Mouse (Mus musculus) myocyte (in vitro differentiated cells): ENCODE data around the gene Abcb6. TPM values are rescaled to one million over a fixed set of nuclear protein-coding genes. Genes with fewer than 3 reads are reported as not detected.

Source experiments
- H3K27me3 ChIP-seq: one replicate; pipeline ENCODE4 v1.6.1; 2011; ENCODE audit not compliant: control insufficient read depth, insufficient read depth, insufficient read length
- H3K36me3 ChIP-seq: one replicate; pipeline ENCODE4 v1.6.1; 2011; ENCODE audit not compliant: control insufficient read depth, insufficient read depth
- H3K4me2 ChIP-seq: one replicate; pipeline ENCODE4 v1.6.1; 2011; ENCODE audit warnings: low read depth, control low read depth
- H3K4me3 ChIP-seq: one replicate; pipeline ENCODE4 v1.5.1; 2011; ENCODE audit warnings: mild to moderate bottlenecking, control low read depth, moderate library complexity
- H3K79me2 ChIP-seq: one replicate; pipeline ENCODE4 v1.6.1; 2011; ENCODE audit not compliant: control insufficient read depth, insufficient read depth
- H3ac ChIP-seq: one replicate; pipeline ENCODE4 v1.6.1; 2011; ENCODE audit not compliant: control insufficient read depth, insufficient read length
- CEBPB ChIP-seq: IDR thresholded peaks from 2 replicates; pipeline ENCODE4 v1.6.1; 2011; ENCODE audit warnings: mild to moderate bottlenecking, moderate library complexity; ENCODE audit not compliant: poor library complexity, insufficient read depth, severe bottlenecking
- E2F4 ChIP-seq: IDR thresholded peaks from one replicate; pipeline ENCODE4 v1.6.1; 2011; ENCODE audit warnings: mild to moderate bottlenecking, control low read depth, moderate library complexity; ENCODE audit not compliant: insufficient read depth
- MAX ChIP-seq: IDR thresholded peaks from one replicate; pipeline ENCODE4 v1.6.1; 2011; ENCODE audit warnings: low read depth, mild to moderate bottlenecking, control low read depth
- MYOD1 ChIP-seq, 3 experiments: IDR thresholded peaks; one replicate each; pipeline ENCODE4 v1.6.1; 2011; ENCODE audit warnings: control low read depth in 2 of 3, low read depth in 2 of 3, mild to moderate bottlenecking in 2 of 3, moderate library complexity in 1 of 3; ENCODE audit not compliant: insufficient read length in 2 of 3, control insufficient read depth in 1 of 3
- MYOG ChIP-seq, 3 experiments: IDR thresholded peaks; one replicate each; pipeline ENCODE4 v1.6.1; 2011; ENCODE audit warnings: control low read depth in 2 of 3, low read depth in 2 of 3, mild to moderate bottlenecking in 2 of 3; ENCODE audit not compliant: insufficient read length in 2 of 3, control insufficient read depth in 1 of 3, insufficient read depth in 1 of 3
- POLR2A ChIP-seq: IDR thresholded peaks from one replicate; pipeline ENCODE4 v1.6.1; 2011; ENCODE audit warnings: low read depth, mild to moderate bottlenecking, control low read depth, moderate library complexity; ENCODE audit not compliant: insufficient read length
- POLR2AphosphoS2 ChIP-seq: IDR thresholded peaks from one replicate; pipeline ENCODE4 v1.6.1; 2011; ENCODE audit warnings: low read depth, control low read depth; ENCODE audit not compliant: insufficient read length
- REST ChIP-seq: IDR thresholded peaks from one replicate; pipeline ENCODE4 v1.6.1; 2011; ENCODE audit warnings: mild to moderate bottlenecking, control low read depth, moderate library complexity; ENCODE audit not compliant: insufficient read depth, insufficient read length
- SRF ChIP-seq: IDR thresholded peaks from one replicate; pipeline ENCODE4 v1.6.1; 2011; ENCODE audit warnings: low read depth; ENCODE audit not compliant: control insufficient read depth, insufficient read length
- TCF12 ChIP-seq: IDR thresholded peaks from one replicate; pipeline ENCODE4 v1.6.1; 2011; ENCODE audit warnings: mild to moderate bottlenecking, control low read depth; ENCODE audit not compliant: poor library complexity, insufficient read depth, severe bottlenecking
- TCF3 ChIP-seq: IDR thresholded peaks from one replicate; pipeline ENCODE4 v1.6.1; 2011; ENCODE audit warnings: low read depth, control low read depth; ENCODE audit not compliant: insufficient read length
- USF1 ChIP-seq: IDR thresholded peaks from one replicate; pipeline ENCODE4 v1.6.1; 2011; ENCODE audit warnings: low read depth, mild to moderate bottlenecking, control low read depth, moderate library complexity
- polyA plus RNA-seq: library from polyadenylated mRNA; unstranded; fragments of >200 nt; fragmentation: generic; extraction: Trizol; gene quantifications from one replicate; pipeline ENCODE4 v1.2.1, GENCODE M21; 2012; ENCODE audit warnings: missing spikeins

Gene Abcb6
- 61.4 TPM for polyA plus RNA-seq

GRCm38 (mm10) chr1:75180105-75180590, at the start of gene Abcb6:
Gene Abcb6, minus strand, starts transcription at chr1:75180392.
- Histone ChIP-seq H3ac (peak within 1 kb of the TSS; percentile 45), H3K4me2 (peak within 1 kb of the TSS; percentile 80), H3K27me3 (no peaks in the 10 kb centered on the region), H3K36me3 (peaks cover 4% of the 10 kb centered on the region), H3K79me2 (no peaks in the 10 kb centered on the region), H3K4me3 (peak within 1 kb of the TSS; percentile 42)
- TF ChIP-seq TCF3 (no peak), POLR2AphosphoS2 (peak; percentile 97), CEBPB (no peak), USF1 (peak; percentile 93), SRF (no peak), REST (peak; percentile 51), MYOD1 (IDR thresholded peaks at IDR 0.05; ENCODE audit: control insufficient read depth in 1 of 3, insufficient read length in 2 of 3, low read depth in 2 of 3) (peak in 2 of 3 experiments; percentile 36 to 60), POLR2A (peak; percentile 99), MAX (no peak), MYOG (IDR thresholded peaks at IDR 0.05; ENCODE audit: control insufficient read depth in 1 of 3, insufficient read depth in 1 of 3, insufficient read length in 2 of 3, low read depth in 2 of 3) (peak in 2 of 3 experiments; percentile 36 to 52), E2F4 (peak; percentile 90), TCF12 (no peak)

GRCm38 (mm10) chr1:75229158-75229557, 49.0 kb upstream of the Abcb6 start:
- no peak for TF ChIP-seq TCF3
- no peak for TF ChIP-seq USF1
- no peak for TF ChIP-seq POLR2AphosphoS2
- TF ChIP-seq CEBPB, result no peak
- no peak for TF ChIP-seq TCF12
- TF ChIP-seq MYOD1 (IDR thresholded peaks at IDR 0.05; ENCODE audit: control insufficient read depth in 1 of 3, insufficient read length in 2 of 3, low read depth in 2 of 3), result no peak
- TF ChIP-seq MAX, result no peak
- no peak for TF ChIP-seq SRF
- TF ChIP-seq REST, result no peak
- TF ChIP-seq MYOG (IDR thresholded peaks at IDR 0.05; ENCODE audit: control insufficient read depth in 1 of 3, insufficient read depth in 1 of 3, insufficient read length in 2 of 3, low read depth in 2 of 3), result no peak
- no peak for TF ChIP-seq POLR2A
- no peaks in the 10 kb centered on the region for H3K36me3 ChIP-seq
- no peak overlapping the region for H3K4me3 ChIP-seq
- peak overlapping the region; percentile 28 for H3K4me2 ChIP-seq
- H3K79me2 ChIP-seq, result no peaks in the 10 kb centered on the region
- H3K27me3 ChIP-seq, result no peaks in the 10 kb centered on the region
- H3ac ChIP-seq, result no peak overlapping the region

- Histone ChIP-seq H3K36me3 (no peaks in the 10 kb centered on the region), H3K27me3 (no peaks in the 10 kb centered on the region), H3ac (no peak overlapping the region), H3K79me2 (no peaks in the 10 kb centered on the region), H3K4me3 (no peak overlapping the region), H3K4me2 (no peak overlapping the region)
- TF ChIP-seq USF1 (no peak), POLR2AphosphoS2 (no peak), MYOD1 (IDR thresholded peaks at IDR 0.05; ENCODE audit: control insufficient read depth in 1 of 3, insufficient read length in 2 of 3, low read depth in 2 of 3) (no peak), REST (no peak), TCF3 (no peak), MAX (no peak), SRF (no peak), MYOG (IDR thresholded peaks at IDR 0.05; ENCODE audit: control insufficient read depth in 1 of 3, insufficient read depth in 1 of 3, insufficient read length in 2 of 3, low read depth in 2 of 3) (no peak), CEBPB (no peak), E2F4 (no peak), POLR2A (no peak), TCF12 (no peak)
Measured at GRCm38 (mm10) chr1:75227653-75228052, 47.5 kb upstream of the Abcb6 start.

DNA sequence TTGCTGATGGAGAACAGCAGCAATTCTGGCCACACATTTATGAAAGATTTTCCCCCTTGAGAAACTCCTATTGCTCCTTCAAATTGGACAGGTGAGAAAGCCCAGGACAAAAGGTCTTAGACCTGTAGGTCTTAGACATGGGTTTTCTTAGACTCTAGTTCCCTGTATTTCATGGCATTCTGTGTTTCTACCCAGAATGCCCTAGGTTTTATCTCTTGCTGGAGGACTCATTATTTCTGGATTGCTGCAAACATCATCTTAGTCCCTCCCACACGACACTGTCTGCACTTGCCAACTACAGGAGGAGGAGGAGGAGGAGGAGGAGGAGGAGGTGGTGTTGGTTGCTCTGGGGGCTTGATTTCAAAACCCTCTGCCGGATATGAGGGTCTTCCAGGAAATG, 45.9 kb upstream of the Abcb6 start:
- TF ChIP-seq E2F4 (no peak), REST (no peak), TCF12 (no peak)
- no peak overlapping the region for H3ac ChIP-seq
- H3K4me2 ChIP-seq, result no peak overlapping the region
- no peak overlapping the region for H3K4me3 ChIP-seq
- H3K79me2 ChIP-seq, result no peaks in the 10 kb centered on the region
- H3K27me3 ChIP-seq, result no peaks in the 10 kb centered on the region
- H3K36me3 ChIP-seq, result no peaks in the 10 kb centered on the region

- no peaks in the 10 kb centered on the region for H3K36me3 ChIP-seq
- TF ChIP-seq CEBPB, result no peak
- TF ChIP-seq MYOD1 (IDR thresholded peaks at IDR 0.05; ENCODE audit: control insufficient read depth in 1 of 3, insufficient read length in 2 of 3, low read depth in 2 of 3), result no peak
- no peak for TF ChIP-seq MAX
- no peak for TF ChIP-seq USF1
- no peak for TF ChIP-seq TCF3
- TF ChIP-seq POLR2AphosphoS2, result no peak
- TF ChIP-seq E2F4, result no peak
- no peak for TF ChIP-seq SRF
- TF ChIP-seq POLR2A, result no peak
- TF ChIP-seq TCF12, result no peak
- no peak for TF ChIP-seq REST
- TF ChIP-seq MYOG (IDR thresholded peaks at IDR 0.05; ENCODE audit: control insufficient read depth in 1 of 3, insufficient read depth in 1 of 3, insufficient read length in 2 of 3, low read depth in 2 of 3), result no peak
- no peak overlapping the region for H3K4me2 ChIP-seq
Measured at GRCm38 (mm10) chr1:75225473-75225872, 45.3 kb upstream of the Abcb6 start.

More at GRCm38 (mm10) chr1:75225473-75225872, 45.3 kb upstream of the Abcb6 start:
- Histone ChIP-seq H3K79me2 (no peaks in the 10 kb centered on the region), H3K27me3 (no peaks in the 10 kb centered on the region), H3ac (no peak overlapping the region), H3K4me3 (no peak overlapping the region)
